Mouse (Mus musculus) liver, postnatal 0 days (tissue): ENCODE results near the gene Ankrd63. TPM values are rescaled to one million over a fixed set of nuclear protein-coding genes. Genes with fewer than 3 reads are reported as not detected.

ENCODE experiments used
- ATAC-seq: fragments of 200-750 bp; cut with Nextera tagmentation; 2 replicates; pipeline ENCODE4 v1.8.0; 2017; ENCODE audit warnings: mild to moderate bottlenecking, moderate library complexity
- DNase-seq: peaks from one replicate; pipeline ENCODE4 v3.0.0-alpha.2; 2016
- H3K27ac ChIP-seq: fragments of 300-500 bp; sonication (generic); 2 replicates; pipeline ENCODE4 v1.5.1; 2014; ENCODE audit warnings: antibody characterized with exemption, moderate library complexity, mild to moderate bottlenecking, low read depth
- H3K27me3 ChIP-seq: fragments of 300-500 bp; sonication (generic); 2 replicates; pipeline ENCODE4 v1.6.1; 2014; ENCODE audit warnings: low read length, control low read depth, mixed read lengths; ENCODE audit not compliant: insufficient read depth
- H3K36me3 ChIP-seq: fragments of 300-500 bp; sonication (generic); replicated peaks from 2 replicates; pipeline ENCODE4 v1.6.1; 2014; ENCODE audit warnings: mild to moderate bottlenecking, control low read depth, low read length, moderate library complexity, mixed read lengths; ENCODE audit not compliant: insufficient read depth
- H3K4me1 ChIP-seq: fragments of 300-500 bp; sonication (generic); 2 replicates; pipeline ENCODE4 v1.6.1; 2014; ENCODE audit warnings: antibody characterized with exemption, mild to moderate bottlenecking, control low read depth; ENCODE audit not compliant: insufficient read depth
- H3K4me2 ChIP-seq: fragments of 300-500 bp; sonication (generic); 2 replicates; pipeline ENCODE4 v1.6.1; 2014; ENCODE audit warnings: low read depth, mild to moderate bottlenecking, low read length, moderate library complexity, mixed read lengths
- H3K4me3 ChIP-seq: fragments of 300-500 bp; sonication (generic); 2 replicates; pipeline ENCODE4 v1.5.1; 2014; ENCODE audit warnings: low read depth, low read length
- H3K9ac ChIP-seq: fragments of 300-500 bp; sonication (generic); replicated peaks from 2 replicates; pipeline ENCODE4 v1.6.1; 2014; ENCODE audit warnings: mild to moderate bottlenecking, moderate library complexity
- H3K9me3 ChIP-seq: fragments of 300-500 bp; sonication (generic); 2 replicates; pipeline ENCODE4 v1.6.1; 2016; ENCODE audit warnings: mild to moderate bottlenecking, control low read depth, low read length, mixed read lengths
- CTCF ChIP-seq: sonication (generic); IDR thresholded peaks from 2 replicates; pipeline ENCODE4 v1.5.1; 2016; ENCODE audit warnings: antibody characterized with exemption, low read depth
- EP300 ChIP-seq: IDR thresholded peaks from 2 replicates; pipeline ENCODE4 v1.6.1; 2016; ENCODE audit warnings: antibody characterized with exemption, low read depth, mild to moderate bottlenecking
- WGBS: fragments of 180-500 bp; shearing (Covaris S2); extraction: QIAGEN DNeasy Blood & Tissue Kit; methylation state at CpG from one replicate; pipeline ENCODE4 v1.1.7; 2014; ENCODE audit not compliant: insufficient replicate concordance; 5-methylcytosine and 5-hydroxymethylcytosine counted together
- polyA plus RNA-seq: library from polyadenylated mRNA; unstranded; fragments of >200 nt; fragmentation: Nextera tagmentation; extraction: Ambion mirVana; gene quantifications from 2 replicates; pipeline ENCODE4 v1.2.1, GENCODE M21; 2015

Gene Ankrd63
- 0.02 TPM in 1 of 2 replicates, not detected in the other for polyA plus RNA-seq

GRCm38 (mm10) chr2:118703913-118704730 is at the start of gene Ankrd63:
Gene Ankrd63, minus strand, starts transcription at chr2:118703963.
- WGBS, result 2% methylated on average over 49 of the region's 50 CpGs
- Histone ChIP-seq H3K4me2 (peak within 1 kb of the TSS; percentile 82), H3K9me3 (no peaks in the 10 kb centered on the region), H3K27me3 (peaks cover 90% of the 10 kb centered on the region), H3K9ac (no peak within 1 kb of the TSS; the same call in 1 of the 2 replicates), H3K27ac (no peak within 1 kb of the TSS), H3K4me1 (peaks cover 28% of the 10 kb centered on the region), H3K4me3 (peak within 1 kb of the TSS; percentile 54), H3K36me3 (no peaks in the 10 kb centered on the region)
- TF ChIP-seq EP300, result no peak
- no peak for TF ChIP-seq CTCF
- DNase-seq, result no peak
- no peak for ATAC-seq

- Histone ChIP-seq H3K27ac (peak overlapping the region; percentile 75; the same call in 1 of the 2 replicates), H3K4me2 (0 out of 2 replicates have a peak overlapping the region, but pooled peaks have one; percentile 9), H3K9me3 (no peaks in the 10 kb centered on the region), H3K9ac (no peak overlapping the region), H3K36me3 (peaks cover 12% of the 10 kb centered on the region), H3K27me3 (no peaks in the 10 kb centered on the region), H3K4me1 (peaks cover 19% of the 10 kb centered on the region), H3K4me3 (no peak overlapping the region)
- ATAC-seq, result no peak
- 43% methylated on average over 4 of the region's 4 CpGs for WGBS
- no peak for TF ChIP-seq EP300
- no peak for TF ChIP-seq CTCF
- DNase-seq, result no peak
Observed at GRCm38 (mm10) chr2:118752792-118753108, 49.0 kb upstream of the Ankrd63 start.

- Histone ChIP-seq H3K9ac (peak overlapping the region; percentile 26; the same call in 1 of the 2 replicates), H3K27ac (peak overlapping the region; percentile 75), H3K36me3 (peaks cover 12% of the 10 kb centered on the region), H3K4me1 (peaks cover 25% of the 10 kb centered on the region), H3K4me2 (0 out of 2 replicates have a peak overlapping the region, but pooled peaks have one; percentile 9), H3K9me3 (no peaks in the 10 kb centered on the region), H3K4me3 (no peak overlapping the region), H3K27me3 (no peaks in the 10 kb centered on the region)
- DNase-seq (no peak), ATAC-seq (peak; percentile 24; the same call in 1 of the 2 replicates)
- WGBS, result 64% methylated on average over 16 of the region's 16 CpGs
- no peak for TF ChIP-seq CTCF
- no peak for TF ChIP-seq EP300
Observed at GRCm38 (mm10) chr2:118751896-118752791, 48.4 kb upstream of the Ankrd63 start.

GRCm38 (mm10) chr2:118750476-118750875 is 46.7 kb upstream of the Ankrd63 start:
- no peak for TF ChIP-seq CTCF
- TF ChIP-seq EP300, result no peak
- ATAC-seq, result no peak
- H3K27ac ChIP-seq, result peak overlapping the region; percentile 39; the same call in 1 of the 2 replicates

GRCm38 (mm10) chr2:118749341-118749884 is 45.6 kb upstream of the Ankrd63 start:
- H3K4me1 ChIP-seq, result peaks cover 38% of the 10 kb centered on the region
- no peak for DNase-seq
- TF ChIP-seq EP300, result no peak
- TF ChIP-seq CTCF, result no peak
- H3K27me3 ChIP-seq, result peaks cover 5% of the 10 kb centered on the region
- no peaks in the 10 kb centered on the region for H3K9me3 ChIP-seq
- H3K27ac ChIP-seq, result 0 out of 2 replicates have a peak overlapping the region, but pooled peaks have one; percentile 16
- H3K4me3 ChIP-seq, result no peak overlapping the region
- peaks cover 12% of the 10 kb centered on the region for H3K36me3 ChIP-seq
- no peak overlapping the region for H3K4me2 ChIP-seq
- 75% methylated on average over 10 of the region's 10 CpGs for WGBS
- no peak overlapping the region for H3K9ac ChIP-seq
- ATAC-seq, result no peak

More at GRCm38 (mm10) chr2:118750476-118750875, 46.7 kb upstream of the Ankrd63 start:
- DNase-seq, result no peak
- no peak overlapping the region for H3K9ac ChIP-seq
- no peaks in the 10 kb centered on the region for H3K27me3 ChIP-seq
- H3K36me3 ChIP-seq, result peaks cover 12% of the 10 kb centered on the region
- peaks cover 28% of the 10 kb centered on the region for H3K4me1 ChIP-seq
- 67% methylated on average over 8 of the region's 8 CpGs for WGBS
- no peaks in the 10 kb centered on the region for H3K9me3 ChIP-seq
- H3K4me2 ChIP-seq, result no peak overlapping the region
- H3K4me3 ChIP-seq, result no peak overlapping the region
